Mouse (Mus musculus) embryo, embryonic 11 days (tissue): ENCODE data around the gene Pgm1.

ENCODE experiments used
- DNase-seq: peaks from one replicate; pipeline ENCODE4 v3.0.0-alpha.2; 2015

The Pgm1 gene

DNA sequence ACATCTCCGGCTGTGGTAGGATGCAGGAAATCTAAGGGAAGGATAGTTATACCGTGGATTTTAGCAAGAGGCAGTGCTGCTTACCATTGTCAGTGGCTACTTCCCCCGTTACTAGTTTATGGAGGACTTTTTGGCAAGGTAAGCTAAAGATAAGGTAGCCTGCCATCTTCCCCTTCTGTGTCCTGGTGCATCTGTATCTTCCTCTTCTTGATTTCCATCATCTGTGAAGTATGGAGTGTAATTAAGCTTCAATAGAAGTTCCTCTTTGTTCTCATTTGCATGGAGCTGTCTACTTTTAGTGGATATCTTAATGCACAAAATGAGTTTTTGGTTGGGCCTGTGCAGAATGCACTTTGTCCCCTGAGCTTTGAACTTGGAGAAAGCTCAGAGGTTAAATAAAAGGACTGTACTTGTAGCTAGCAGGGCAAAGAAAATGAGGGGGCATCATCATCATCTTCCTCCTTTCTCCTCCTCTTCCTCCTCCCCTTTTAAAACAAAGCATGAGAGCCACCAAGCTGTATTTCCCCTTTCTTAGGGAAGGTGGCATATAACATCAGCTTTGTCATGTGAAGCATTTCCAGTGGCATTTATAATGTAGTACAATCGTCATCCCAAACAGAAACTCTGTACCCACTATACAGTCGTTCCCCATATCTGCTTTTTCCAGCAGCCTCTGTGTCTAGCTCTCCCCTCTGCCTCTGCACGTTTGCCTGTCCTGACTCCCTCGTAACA lies 29.0 kb downstream of the Pgm1 start:
- DNase-seq, result no peak

GRCm38 (mm10) chr4:99959308-99959707 lies 30.1 kb downstream of the Pgm1 start:
- no peak for DNase-seq

- peak; percentile 67 for DNase-seq
These were observed 37.3 kb downstream of the Pgm1 start for GRCm38 (mm10) chr4:99966555-99966954.

GRCm38 (mm10) chr4:99969328-99969727 lies 40.1 kb downstream of the Pgm1 start:
- DNase-seq, result peak; percentile 55

DNA sequence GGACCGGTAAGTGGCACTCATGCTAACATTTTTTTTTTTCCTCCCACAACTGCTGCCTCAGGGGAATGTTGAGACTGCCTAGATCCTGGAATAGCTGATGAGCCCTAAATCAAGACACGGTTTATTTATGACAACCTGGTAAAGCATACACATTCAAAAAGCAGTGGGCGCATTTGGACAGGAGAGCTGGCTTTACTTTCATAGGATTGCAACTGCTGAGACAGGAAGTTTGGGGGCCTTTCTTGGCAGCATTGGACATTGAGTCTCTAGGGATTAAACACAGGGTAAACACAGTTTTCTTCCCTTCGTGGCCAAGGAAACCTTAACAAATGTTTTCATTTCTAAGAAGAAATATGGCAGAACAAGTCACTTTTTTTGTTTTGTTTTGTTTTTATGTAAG lies 40.9 kb downstream of the Pgm1 start:
- no peak for DNase-seq

- DNase-seq, result no peak
These were observed 43.7 kb downstream of the Pgm1 start for GRCm38 (mm10) chr4:99972886-99973285.

DNA sequence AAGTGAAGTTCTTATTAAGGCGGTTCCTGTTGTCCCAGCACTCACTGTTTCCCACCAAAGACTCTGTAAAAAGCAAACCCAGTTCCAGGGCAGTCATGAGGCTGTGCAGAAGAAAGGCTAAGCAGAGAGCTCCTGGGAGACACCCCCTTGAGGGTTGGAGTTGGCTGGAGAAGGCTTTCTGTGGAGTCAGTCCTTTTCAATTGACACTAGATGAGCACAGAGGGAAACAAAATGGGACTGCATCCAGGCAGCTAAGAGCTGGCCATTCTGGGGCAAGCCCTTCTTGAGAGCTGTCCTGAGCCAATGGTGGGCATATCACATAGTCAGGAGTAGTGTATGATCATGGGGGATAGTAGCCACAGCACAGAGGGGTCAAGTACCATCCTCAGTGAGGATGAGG lies 44.7 kb downstream of the Pgm1 start:
- DNase-seq, result no peak

DNA sequence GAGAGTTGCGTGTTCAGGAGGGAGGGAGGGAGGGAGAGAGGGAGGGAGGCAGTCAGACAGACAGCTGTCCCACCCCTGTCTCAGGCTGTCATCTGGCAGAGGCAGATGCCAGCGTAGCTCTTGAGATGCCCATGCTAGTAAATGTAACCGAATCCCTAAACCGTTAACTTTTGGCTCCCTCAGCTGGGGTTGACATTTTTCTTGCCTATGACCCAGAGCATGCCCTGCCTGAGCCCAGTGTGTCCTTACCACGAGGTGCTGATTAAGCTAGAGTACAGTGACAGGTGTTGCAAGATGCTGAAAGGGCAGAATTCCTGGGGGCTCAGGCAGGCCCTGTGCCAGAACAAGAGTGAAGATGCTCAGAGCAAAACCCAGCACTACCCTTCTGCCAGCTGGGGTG lies 45.2 kb downstream of the Pgm1 start:
- DNase-seq, result no peak

DNA sequence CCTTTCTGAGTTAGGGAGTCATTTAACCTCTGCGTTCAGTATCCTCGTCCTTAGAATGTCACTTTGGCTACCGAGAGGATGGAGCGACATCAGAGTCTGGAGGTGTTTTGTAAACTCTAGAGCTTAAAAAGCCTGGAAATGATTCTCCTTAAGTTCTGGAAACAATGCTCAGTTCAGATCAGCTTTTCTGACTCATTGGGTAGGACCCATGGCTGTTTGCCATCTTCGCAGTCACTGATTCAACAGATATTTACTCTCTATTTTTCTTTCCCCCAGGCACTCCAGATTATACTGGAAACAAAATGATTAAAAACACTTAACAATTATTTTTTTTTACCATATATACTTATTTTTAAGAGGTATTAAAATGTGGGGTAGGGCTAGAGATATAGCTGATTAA lies 50.1 kb downstream of the Pgm1 start:
- no peak for DNase-seq

- no peak for DNase-seq
These were observed 52.0 kb downstream of the Pgm1 start for GRCm38 (mm10) chr4:99981216-99981615.

- DNase-seq, result no peak
These were observed 54.6 kb downstream of the Pgm1 start for GRCm38 (mm10) chr4:99983652-99984368.

- DNase-seq, result no peak
These were observed 55.1 kb downstream of the Pgm1 start for GRCm38 (mm10) chr4:99984369-99984752.

DNA sequence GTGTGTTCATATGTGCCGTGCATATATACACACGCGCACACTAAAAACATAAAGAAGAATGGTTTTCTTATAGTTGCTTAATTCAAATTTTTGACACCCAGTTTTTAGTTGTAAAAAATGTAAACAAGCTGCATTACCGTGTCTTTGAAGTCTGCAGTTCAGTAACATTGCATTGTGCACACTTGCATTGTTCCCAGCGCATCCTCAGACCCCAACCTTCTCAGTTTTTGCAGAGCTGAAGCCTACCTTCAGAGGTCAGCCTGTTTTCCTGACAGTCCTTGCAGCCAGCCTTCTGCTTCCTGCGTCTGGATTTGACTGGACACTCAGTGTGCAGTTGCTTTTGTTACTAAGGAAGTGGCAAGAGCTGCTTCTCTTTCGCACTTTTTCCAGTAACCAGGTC lies 55.9 kb downstream of the Pgm1 start:
- no peak for DNase-seq

GRCm38 (mm10) chr4:99985631-99986030 lies 56.4 kb downstream of the Pgm1 start:
- no peak for DNase-seq

DNA sequence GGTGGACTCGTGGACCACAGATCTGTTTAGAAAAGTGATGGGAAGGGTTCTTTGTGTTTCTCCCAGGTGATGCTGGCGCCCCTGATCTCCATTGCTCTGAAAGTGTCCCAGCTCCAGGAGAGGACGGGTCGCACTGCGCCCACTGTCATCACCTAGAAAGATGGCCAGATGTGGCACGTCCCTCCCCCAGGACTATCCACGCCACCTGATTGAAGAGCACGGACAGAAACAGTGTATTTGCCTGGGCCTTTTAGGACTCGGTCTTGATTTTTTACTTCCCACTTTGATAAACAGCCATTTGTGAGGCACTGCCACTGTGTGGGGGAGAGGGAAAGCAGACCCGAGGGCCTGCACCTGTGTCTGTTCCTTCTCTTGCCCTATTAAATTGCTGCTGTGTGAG lies 57.4 kb downstream of the Pgm1 start:
- DNase-seq, result no peak

DNA sequence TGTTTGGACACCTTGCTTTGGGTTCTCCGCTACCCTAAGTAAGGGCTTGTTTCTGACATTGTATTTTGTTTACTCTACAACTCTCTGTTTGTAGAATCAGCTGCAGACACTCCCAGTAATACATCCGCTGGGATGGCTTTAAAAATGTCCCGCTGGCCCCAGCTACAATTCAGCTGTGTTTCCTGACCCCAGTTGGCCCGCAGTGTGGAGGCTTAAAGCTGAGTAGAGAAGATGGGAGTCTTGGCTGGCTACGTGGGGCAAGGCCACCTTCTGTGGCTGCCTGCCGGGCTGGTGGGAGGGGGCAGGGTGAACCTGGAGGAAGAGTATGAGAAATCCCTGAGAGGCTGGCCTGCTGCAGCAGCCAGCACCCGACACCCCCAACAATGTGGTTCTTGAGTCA lies 59.6 kb downstream of the Pgm1 start:
- no peak for DNase-seq

- no peak for DNase-seq
These were observed 71.8 kb downstream of the Pgm1 start for GRCm38 (mm10) chr4:100000971-100001370.

DNA sequence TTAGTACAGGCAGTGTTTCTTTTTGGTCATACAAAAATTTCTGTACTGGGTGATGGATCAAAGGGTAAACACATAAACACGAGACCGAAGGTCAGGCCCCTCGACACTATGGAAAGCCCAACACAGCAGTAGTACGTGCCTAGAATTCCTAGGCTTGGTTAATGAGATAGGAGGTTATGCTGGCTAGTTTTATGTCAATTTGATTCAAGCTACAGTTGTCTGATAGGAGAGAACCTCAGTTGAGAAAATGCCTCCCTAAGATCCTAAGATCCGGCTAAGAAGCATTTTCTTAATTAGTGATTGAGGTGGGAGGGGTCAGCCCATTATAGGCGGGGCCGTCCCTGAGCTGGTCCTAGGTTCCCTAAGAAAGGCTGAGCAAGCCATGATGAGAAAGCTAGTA lies 72.6 kb downstream of the Pgm1 start:
- DNase-seq, result no peak

GRCm38 (mm10) chr4:100007721-100008120 lies 78.5 kb downstream of the Pgm1 start:
- DNase-seq, result no peak

DNA sequence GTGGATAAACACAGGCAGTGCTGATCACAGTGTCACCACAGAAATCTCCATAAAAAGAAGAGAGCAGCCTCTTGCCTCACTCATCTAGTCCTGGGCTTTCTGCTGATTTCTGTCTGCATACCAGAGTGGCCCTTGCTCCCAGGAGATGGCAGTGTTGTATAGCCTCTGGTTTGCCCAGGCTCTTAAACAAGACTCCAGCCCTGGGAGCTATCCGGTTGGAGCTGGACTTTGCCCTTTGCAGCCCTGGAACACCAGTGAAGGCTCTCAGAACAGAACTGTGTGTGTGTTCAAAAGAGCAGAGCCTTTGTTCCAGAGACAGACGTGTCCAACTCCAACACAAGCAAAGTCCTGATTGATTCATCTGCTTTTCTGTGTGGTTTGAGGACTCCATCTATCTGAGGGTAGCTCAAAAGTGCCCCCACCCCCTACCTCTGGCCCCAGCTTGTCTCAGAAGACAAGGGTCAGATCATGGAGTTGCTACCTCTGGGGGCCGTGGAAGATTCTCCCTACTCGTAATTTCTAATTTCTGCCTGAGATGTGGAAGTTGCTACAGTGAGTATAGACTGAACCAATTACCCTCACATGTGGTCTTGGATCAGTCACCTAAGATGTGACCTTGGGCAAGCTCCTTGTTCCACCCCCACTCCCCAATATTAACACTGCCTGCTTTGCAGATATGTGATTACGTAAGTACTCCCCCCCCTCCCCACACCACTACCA lies 79.3 kb downstream of the Pgm1 start:
- peak; percentile 90 for DNase-seq

GRCm38 (mm10) chr4:100009211-100009678 lies 80.0 kb downstream of the Pgm1 start:
- peak; percentile 29 for DNase-seq

DNA sequence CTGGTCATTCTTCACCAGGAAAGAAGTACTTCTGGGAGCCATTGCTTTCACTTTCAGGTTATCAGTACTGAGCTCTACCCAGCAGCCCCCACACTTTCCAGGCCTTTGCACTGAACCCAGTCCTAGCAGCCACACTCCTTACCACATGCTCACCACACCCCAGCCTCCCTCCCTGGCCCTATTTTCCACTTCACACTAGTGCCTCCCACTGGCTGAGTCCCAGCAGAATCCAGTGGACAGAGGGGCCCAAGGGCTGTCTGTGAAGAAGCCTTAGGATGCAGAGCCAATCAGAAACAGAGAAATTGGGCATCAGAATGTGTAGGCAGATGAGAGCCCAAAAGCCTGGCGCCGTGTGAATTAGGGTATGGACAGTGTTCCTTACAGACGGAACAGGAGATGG lies 81.7 kb downstream of the Pgm1 start:
- no peak for DNase-seq

- no peak for DNase-seq
These were observed 82.3 kb downstream of the Pgm1 start for GRCm38 (mm10) chr4:100011563-100011962.
